Mouse (Mus musculus): Measurements from ENCODE around the gene Ssna1.

Ssna1 gene

GRCm38 (mm10) chr2:25231038-25231437 is 41.2 kb downstream of the Ssna1 start:
- in situ Hi-C loops (cut with MboI): no loop called here

DNA sequence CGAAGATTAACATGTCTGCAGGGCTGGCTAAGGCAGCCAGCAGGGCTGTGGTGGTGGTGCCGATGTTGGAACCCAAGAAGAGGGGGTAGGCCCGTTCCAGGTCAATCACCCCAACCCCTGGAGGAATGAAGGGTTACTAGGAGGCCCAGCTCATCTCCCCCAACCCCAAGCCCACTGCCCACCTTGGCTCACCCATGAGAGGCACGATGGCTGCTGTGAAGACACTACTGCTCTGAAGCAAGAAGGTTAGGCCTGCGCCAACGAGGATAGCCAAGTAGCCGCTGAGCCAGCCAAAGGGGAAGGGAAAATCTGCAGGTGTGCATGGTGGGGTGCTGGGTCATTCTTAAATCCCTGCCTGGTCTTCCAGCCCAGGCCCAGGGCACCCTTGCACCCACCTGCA is 41.7 kb downstream of the Ssna1 start:
- in situ Hi-C loops (cut with MboI): no loop called here

- in situ Hi-C loops (cut with MboI): no loop called here
Observed at GRCm38 (mm10) chr2:25229582-25229981, 42.7 kb downstream of the Ssna1 start.

GRCm38 (mm10) chr2:25228995-25229530 is 43.2 kb downstream of the Ssna1 start:
- in situ Hi-C loops (cut with MboI): no loop called here

GRCm38 (mm10) chr2:25228431-25228889 is 43.8 kb downstream of the Ssna1 start:
- in situ Hi-C loops (cut with MboI): no loop called here

GRCm38 (mm10) chr2:25227406-25227805 is 44.8 kb downstream of the Ssna1 start:
- in situ Hi-C loops (cut with MboI): no loop called here

DNA sequence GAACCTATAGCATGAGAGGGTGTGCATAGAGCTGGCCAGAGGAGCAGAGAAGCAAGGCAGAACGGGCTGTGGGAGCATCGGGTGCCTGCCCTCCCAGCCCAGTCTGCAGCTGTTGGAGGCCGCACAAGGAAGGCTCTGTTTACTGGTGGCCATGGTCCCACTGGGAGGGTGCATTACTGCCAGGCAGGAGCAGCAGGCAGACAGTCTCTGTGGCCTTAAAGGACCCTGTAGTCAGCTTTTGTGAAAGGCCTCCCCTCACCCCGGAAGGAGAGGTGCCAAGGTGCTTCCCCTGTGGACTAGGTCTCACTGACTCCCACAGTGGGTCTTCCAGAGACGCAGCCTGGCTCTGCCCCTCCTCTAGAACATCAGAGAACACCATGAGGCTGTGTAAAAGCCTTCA is 45.4 kb downstream of the Ssna1 start:
- in situ Hi-C loops (cut with MboI): no loop called here

DNA sequence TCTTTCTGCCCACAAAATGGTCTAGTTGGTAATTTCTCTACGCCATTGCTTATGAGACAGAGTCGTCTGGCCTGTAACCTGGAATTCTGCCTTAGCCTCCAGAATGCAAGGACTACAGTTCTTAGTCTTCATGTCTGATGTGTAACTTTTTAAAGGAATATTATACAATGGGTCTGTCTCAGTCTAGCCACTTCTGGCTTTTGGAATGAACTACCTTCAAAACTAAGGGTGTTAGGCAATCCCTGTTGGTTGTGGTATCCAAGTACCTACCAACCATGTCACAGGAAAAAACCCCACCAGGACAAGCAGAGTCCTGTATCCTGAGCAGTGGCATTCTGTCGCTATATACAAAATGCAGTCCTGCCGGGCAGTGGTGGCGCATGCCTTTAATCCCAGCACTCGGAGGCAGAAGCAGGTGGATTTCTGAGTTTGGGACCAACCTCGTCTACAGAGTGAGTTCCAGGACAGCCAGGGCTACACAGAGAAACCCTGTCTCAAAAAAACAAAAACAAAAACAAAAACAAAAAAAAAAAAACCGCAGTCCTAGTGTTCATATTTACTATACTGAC is 46.3 kb downstream of the Ssna1 start:
- in situ Hi-C loops (cut with MboI): no loop called here

- in situ Hi-C loops (cut with MboI): no loop called here
Observed at GRCm38 (mm10) chr2:25224766-25225752, 47.2 kb downstream of the Ssna1 start.

DNA sequence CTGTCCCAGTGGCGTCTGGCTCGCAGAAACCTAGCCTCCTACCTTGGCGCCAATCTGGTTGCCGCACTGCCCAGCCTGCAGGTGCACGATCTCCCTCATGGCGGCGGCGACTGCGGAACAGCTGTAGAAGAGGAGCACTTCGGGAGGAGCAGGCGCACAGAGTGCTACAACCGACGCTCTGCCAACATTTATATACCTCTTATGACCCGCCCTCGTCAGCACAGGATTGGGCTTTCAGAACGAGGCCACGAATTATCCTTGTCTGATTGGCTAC is 47.8 kb downstream of the Ssna1 start, which contains the start of gene Tubb4b:
TSS of gene Tubb4b (minus strand) at position 211 of the 274 bp plus-strand sequence.
- in situ Hi-C loops (cut with MboI): no loop called here

- in situ Hi-C loops (cut with MboI): no loop called here
Observed at GRCm38 (mm10) chr2:25223681-25224491, 48.4 kb downstream of the Ssna1 start.

DNA sequence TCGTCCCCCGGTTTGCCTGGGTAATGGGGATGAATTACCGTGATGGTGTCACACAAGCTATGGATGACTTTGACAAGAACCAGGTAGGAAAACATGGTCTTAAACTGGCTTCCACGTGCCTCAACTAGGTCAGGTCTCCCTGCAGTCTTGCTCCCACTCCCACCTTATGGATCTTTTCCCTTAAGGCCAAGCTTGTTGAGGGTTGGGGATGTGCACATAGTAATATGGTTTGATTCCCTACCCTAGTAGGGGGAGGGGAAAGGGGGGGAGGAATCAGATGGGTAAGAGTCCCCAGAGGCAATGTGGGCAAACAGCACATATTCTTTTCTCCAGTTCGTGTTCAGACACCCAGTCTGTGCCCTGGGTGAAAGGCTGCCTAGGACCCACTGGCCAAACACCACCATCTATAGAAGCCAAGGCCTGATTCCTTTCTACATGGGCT is 50.9 kb downstream of the Ssna1 start:
- in situ Hi-C loops (cut with MboI): no loop called here
